Mouse (Mus musculus) stomach, embryonic 14.5 days (tissue): ENCODE results near the gene 1110065P20Rik. TPM values are rescaled to one million over a fixed set of nuclear protein-coding genes. Genes with fewer than 3 reads are reported as not detected.
A peak's percentile ranks its signal among the peaks of the same experiment; 100 is the strongest.

ENCODE experiments used
- ATAC-seq: fragments of 200-750 bp; cut with Nextera tagmentation; 2 replicates; pipeline ENCODE4 v1.8.0; 2017; ENCODE audit warnings: low read depth, moderate TSS enrichment; ENCODE audit not compliant: insufficient number of reproducible peaks, insufficient read depth, low FRiP score
- H3K27ac ChIP-seq: fragments of 300-500 bp; sonication (generic); 2 replicates; pipeline ENCODE4 v1.5.1; 2014; ENCODE audit warnings: mild to moderate bottlenecking, low read length, moderate library complexity, mixed read lengths
- H3K27me3 ChIP-seq: fragments of 300-500 bp; sonication (generic); 2 replicates; pipeline ENCODE4 v1.6.1; 2014; ENCODE audit warnings: low read length, control low read depth, mixed read lengths; ENCODE audit not compliant: control insufficient read depth, insufficient read depth
- H3K36me3 ChIP-seq: fragments of 300-500 bp; sonication (generic); 2 replicates; pipeline ENCODE4 v1.6.1; 2014; ENCODE audit warnings: mild to moderate bottlenecking, control low read depth, low read length, moderate library complexity, mixed read lengths; ENCODE audit not compliant: control insufficient read depth, insufficient read depth
- H3K4me1 ChIP-seq: fragments of 300-500 bp; sonication (generic); 2 replicates; pipeline ENCODE4 v1.6.1; 2014; ENCODE audit warnings: low read length, control low read depth, mixed read lengths; ENCODE audit not compliant: control insufficient read depth, insufficient read depth
- H3K4me2 ChIP-seq: fragments of 300-500 bp; sonication (generic); replicated peaks from 2 replicates; pipeline ENCODE4 v1.6.1; 2014; ENCODE audit warnings: low read depth, low read length, control low read depth
- H3K4me3 ChIP-seq: fragments of 300-500 bp; sonication (generic); 2 replicates; pipeline ENCODE4 v1.5.1; 2014; ENCODE audit warnings: low read depth, low read length, control low read depth
- H3K9ac ChIP-seq: fragments of 300-500 bp; sonication (generic); replicated peaks from 2 replicates; pipeline ENCODE4 v1.6.1; 2014; ENCODE audit warnings: low read depth, mild to moderate bottlenecking, control low read depth, low read length, moderate library complexity, mixed read lengths
- H3K9me3 ChIP-seq: fragments of 300-500 bp; sonication (generic); 2 replicates; pipeline ENCODE4 v1.6.1; 2016; ENCODE audit warnings: low read depth, low read length, control low read depth; ENCODE audit not compliant: control insufficient read depth
- WGBS: fragments of 180-500 bp; shearing (Covaris S2); extraction: QIAGEN DNeasy Blood & Tissue Kit; methylation state at CpG from one replicate; pipeline ENCODE4 v1.1.7; 2014; 5-methylcytosine and 5-hydroxymethylcytosine counted together
- polyA plus RNA-seq: library from polyadenylated mRNA; unstranded; fragments of >200 nt; fragmentation: Nextera tagmentation; extraction: Ambion mirVana; gene quantifications from 2 replicates; pipeline ENCODE4 v1.2.1, GENCODE M21; 2014

The 1110065P20Rik gene
- polyA plus RNA-seq: 60.1 and 69.1 TPM in 2 replicates

GRCm38 (mm10) chr4:124850933-124851658 is at the start of gene 1110065P20Rik:
Gene 1110065P20Rik (minus strand): TSS chr4:124851196.
- Histone ChIP-seq H3K27me3 (no peaks in the 10 kb centered on the region), H3K4me3 (peak within 1 kb of the TSS; percentile 97), H3K27ac (peak within 1 kb of the TSS; percentile 95), H3K9ac (peak within 1 kb of the TSS; percentile 85), H3K36me3 (peaks cover 23% of the 10 kb centered on the region), H3K9me3 (no peaks in the 10 kb centered on the region), H3K4me1 (peaks cover 6% of the 10 kb centered on the region; the same call in 1 of the 2 replicates), H3K4me2 (peak within 1 kb of the TSS; percentile 69)
- ATAC-seq: peak; percentile 66; the same call in 1 of the 2 replicates
- WGBS: under 1% methylated on average over 69 of the region's 75 CpGs

DNA sequence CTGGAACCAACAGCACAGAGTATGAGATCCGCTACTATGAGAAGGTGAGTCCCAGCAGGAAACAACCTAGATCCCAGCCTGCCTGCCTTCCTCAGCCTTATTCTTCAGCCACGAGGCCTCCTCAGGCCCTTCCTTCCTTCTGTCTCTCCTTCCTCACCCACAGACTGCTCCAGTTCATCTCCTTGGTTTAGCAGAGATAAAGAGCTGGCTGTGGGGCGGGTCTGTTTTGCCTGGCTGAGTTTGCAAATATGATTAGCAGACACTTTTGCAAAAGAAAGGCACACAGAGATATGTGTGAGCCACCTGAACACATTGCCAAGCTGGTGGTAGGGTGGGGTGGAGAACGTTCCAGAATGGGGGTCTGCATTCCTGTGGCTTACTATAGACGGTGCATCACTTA is 48.9 kb upstream of the 1110065P20Rik start:
- Histone ChIP-seq H3K9me3 (no peaks in the 10 kb centered on the region), H3K36me3 (no peaks in the 10 kb centered on the region), H3K4me2 (no peak overlapping the region), H3K27ac (no peak overlapping the region), H3K4me3 (no peak overlapping the region), H3K9ac (no peak overlapping the region), H3K4me1 (no peaks in the 10 kb centered on the region), H3K27me3 (peaks cover 17% of the 10 kb centered on the region)
- 46% methylated on average over 5 of the region's 5 CpGs for WGBS
- ATAC-seq: no peak

DNA sequence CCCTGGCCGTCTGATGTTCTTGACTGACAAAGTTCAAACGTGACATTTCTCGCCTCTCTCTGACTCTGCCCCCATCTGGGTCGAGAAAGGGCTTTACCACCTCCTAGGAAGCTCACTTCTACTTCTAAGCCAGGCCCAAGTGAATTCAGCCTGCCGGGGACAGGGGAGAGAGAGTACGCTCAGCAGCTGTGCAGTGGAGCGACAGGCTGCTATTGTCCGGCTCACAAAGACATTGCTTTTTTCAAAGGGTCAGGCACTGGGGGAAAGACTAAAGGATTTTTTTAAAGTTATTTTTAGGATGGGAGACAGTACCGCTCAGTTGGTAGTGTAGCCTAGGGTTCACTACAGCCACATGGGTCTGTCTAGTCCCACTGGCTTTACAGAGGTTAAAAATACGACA is 47.4 kb upstream of the 1110065P20Rik start:
- 58% methylated on average over 10 of the region's 10 CpGs for WGBS
- Histone ChIP-seq H3K4me2 (no peak overlapping the region), H3K27me3 (peaks cover 32% of the 10 kb centered on the region), H3K36me3 (no peaks in the 10 kb centered on the region), H3K9ac (no peak overlapping the region), H3K27ac (no peak overlapping the region), H3K4me1 (no peaks in the 10 kb centered on the region), H3K4me3 (no peak overlapping the region), H3K9me3 (no peaks in the 10 kb centered on the region)
- no peak for ATAC-seq

DNA sequence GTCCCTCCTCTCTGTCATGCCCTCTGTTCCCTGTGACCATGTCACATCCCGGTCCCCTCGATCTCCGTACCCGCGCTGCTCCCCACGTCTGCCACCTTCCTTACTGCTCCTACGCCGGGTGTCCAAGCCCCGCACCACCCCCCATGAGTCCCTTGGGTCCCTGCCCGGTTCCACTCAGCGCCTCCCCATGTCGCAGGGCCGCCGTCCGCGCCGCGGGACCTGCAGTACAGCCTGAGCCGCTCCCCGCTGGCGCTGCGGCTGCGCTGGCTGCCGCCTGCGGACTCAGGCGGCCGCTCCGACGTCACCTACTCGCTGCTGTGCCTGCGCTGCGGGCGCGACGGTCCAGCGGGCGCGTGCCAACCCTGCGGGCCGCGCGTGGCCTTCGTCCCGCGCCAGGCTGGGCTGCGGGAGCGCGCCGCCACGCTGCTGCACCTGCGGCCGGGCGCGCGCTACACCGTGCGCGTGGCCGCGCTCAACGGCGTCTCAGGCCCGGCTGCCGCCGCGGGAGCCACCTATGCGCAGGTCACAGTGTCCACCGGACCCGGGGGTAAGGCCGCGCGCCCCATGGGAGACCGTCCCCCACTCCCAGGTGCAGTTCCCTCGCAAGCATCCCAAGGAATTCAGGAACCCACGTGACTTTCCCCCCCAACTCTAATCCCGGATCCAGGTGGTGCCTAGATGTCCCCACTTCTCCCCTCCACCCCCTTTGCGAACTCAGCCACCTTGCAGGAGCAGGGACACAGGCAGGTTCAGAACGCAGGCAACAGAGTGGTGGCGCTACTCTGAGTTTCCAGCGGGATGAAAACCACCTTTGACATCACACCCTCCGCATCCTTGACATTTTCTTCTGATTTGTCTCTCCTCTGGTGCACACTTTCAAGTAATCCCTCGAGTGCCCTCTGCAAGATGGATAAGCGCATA is 43.8 kb upstream of the 1110065P20Rik start:
- 2% methylated on average over 81 of the region's 83 CpGs for WGBS
- Histone ChIP-seq H3K9ac (no peak overlapping the region), H3K4me2 (peak overlapping the region; percentile 55), H3K9me3 (no peaks in the 10 kb centered on the region), H3K27me3 (peaks cover 41% of the 10 kb centered on the region), H3K4me3 (peak overlapping the region; percentile 25), H3K27ac (no peak overlapping the region), H3K4me1 (no peaks in the 10 kb centered on the region), H3K36me3 (no peaks in the 10 kb centered on the region)
- ATAC-seq: no peak

- Histone ChIP-seq H3K4me2 (no peak overlapping the region), H3K4me1 (no peaks in the 10 kb centered on the region), H3K4me3 (no peak overlapping the region), H3K36me3 (no peaks in the 10 kb centered on the region), H3K27ac (no peak overlapping the region), H3K9ac (no peak overlapping the region), H3K27me3 (peaks cover 41% of the 10 kb centered on the region), H3K9me3 (no peaks in the 10 kb centered on the region)
- ATAC-seq: no peak
- WGBS: 36% methylated on average over 6 of the region's 6 CpGs
These were observed 42.8 kb upstream of the 1110065P20Rik start for GRCm38 (mm10) chr4:124893769-124894168.

DNA sequence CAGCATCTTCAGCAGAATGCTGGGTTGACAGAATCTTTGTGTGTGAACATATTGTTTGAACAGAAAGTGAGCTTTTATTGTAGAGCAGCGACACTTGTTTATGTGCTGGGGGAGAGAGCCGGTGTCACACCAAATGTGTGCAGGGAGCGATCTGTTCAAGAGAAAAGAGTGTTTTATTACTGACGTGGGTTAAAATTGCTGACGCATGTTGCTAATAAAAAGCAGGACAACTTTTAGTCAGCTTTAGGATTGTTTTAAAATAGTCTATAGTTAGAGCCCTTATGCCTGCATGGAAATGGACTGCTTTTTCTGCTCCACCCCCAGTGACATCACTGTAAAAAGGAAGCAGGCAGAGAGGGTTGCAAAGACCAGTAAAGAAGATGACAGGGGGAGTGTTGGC is 39.8 kb upstream of the 1110065P20Rik start:
- ATAC-seq: no peak
- peaks cover 36% of the 10 kb centered on the region for H3K27me3 ChIP-seq

GRCm38 (mm10) chr4:124889935-124890334 is 38.9 kb upstream of the 1110065P20Rik start:
- no peak for ATAC-seq
- 82% methylated on average over 2 of the region's 2 CpGs for WGBS

More for the DNA sequence above, 39.8 kb upstream of the 1110065P20Rik start:
- H3K9ac ChIP-seq: no peak overlapping the region
- H3K4me1 ChIP-seq: no peaks in the 10 kb centered on the region
- H3K4me2 ChIP-seq: no peak overlapping the region
- no peak overlapping the region for H3K27ac ChIP-seq
- WGBS: 78% methylated on average over 5 of the region's 5 CpGs
- no peaks in the 10 kb centered on the region for H3K9me3 ChIP-seq
- no peak overlapping the region for H3K4me3 ChIP-seq
- no peaks in the 10 kb centered on the region for H3K36me3 ChIP-seq

DNA sequence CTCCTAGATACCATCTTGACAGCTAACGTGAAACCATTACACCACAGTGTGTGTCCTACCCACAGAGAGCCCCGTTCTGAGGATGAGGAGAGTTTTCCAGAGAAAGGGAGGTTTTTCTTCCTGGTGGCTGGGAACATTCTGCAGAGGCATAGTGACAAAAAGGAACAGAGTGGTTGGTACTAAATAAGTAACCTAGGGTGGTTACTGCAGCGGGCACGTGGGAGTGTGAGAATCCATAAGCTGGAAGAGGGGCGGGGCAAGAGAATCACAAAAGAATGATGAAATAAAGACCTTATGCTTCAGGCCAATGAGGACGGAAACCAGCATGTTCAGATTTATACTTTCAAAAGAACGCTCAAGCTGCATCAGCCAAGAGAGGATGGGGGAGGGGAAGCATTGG is 37.7 kb upstream of the 1110065P20Rik start:
- no peaks in the 10 kb centered on the region for H3K4me1 ChIP-seq
- no peak overlapping the region for H3K9ac ChIP-seq
- no peak for ATAC-seq
- no peak overlapping the region for H3K27ac ChIP-seq
- H3K9me3 ChIP-seq: no peaks in the 10 kb centered on the region
- H3K4me2 ChIP-seq: no peak overlapping the region
- H3K27me3 ChIP-seq: peaks cover 23% of the 10 kb centered on the region
- H3K36me3 ChIP-seq: no peaks in the 10 kb centered on the region
- no peak overlapping the region for H3K4me3 ChIP-seq
- 68% methylated on average over 7 of the region's 7 CpGs for WGBS

More at GRCm38 (mm10) chr4:124889935-124890334, 38.9 kb upstream of the 1110065P20Rik start:
- Histone ChIP-seq H3K4me2 (no peak overlapping the region), H3K27ac (no peak overlapping the region), H3K4me3 (no peak overlapping the region), H3K36me3 (no peaks in the 10 kb centered on the region), H3K9ac (no peak overlapping the region), H3K4me1 (no peaks in the 10 kb centered on the region), H3K27me3 (peaks cover 32% of the 10 kb centered on the region), H3K9me3 (no peaks in the 10 kb centered on the region)
